Mouse (Mus musculus) C2C12 (cell line): Measurements from ENCODE around the gene Celf1.

Experiments used
- CTCF ChIP-seq: IDR thresholded peaks from one replicate; pipeline ENCODE4 v1.5.1; 2011; ENCODE audit not compliant: control insufficient read depth, insufficient read depth, insufficient read length
- MYOD1 ChIP-seq: IDR thresholded peaks from one replicate; pipeline ENCODE4 v1.6.1; 2011; ENCODE audit warnings: low read depth; ENCODE audit not compliant: control insufficient read depth, insufficient read length
- USF1 ChIP-seq: IDR thresholded peaks from one replicate; pipeline ENCODE4 v1.6.1; 2011; ENCODE audit warnings: low read depth, mild to moderate bottlenecking, control low read depth, moderate library complexity

- TF ChIP-seq CTCF: no peak
- TF ChIP-seq USF1: no peak
- no peak for TF ChIP-seq MYOD1
These were observed 29.3 kb upstream of the Celf1 start for GRCm38 (mm10) chr2:90910861-90911260.
